Mouse (Mus musculus): ENCODE measurements at regions not wholly inside any gene's neighbourhood (a gene's known extent, or its start where the extent isn't known, plus 50 kb on each side); places are given as distances from the start of the nearest gene placed in this dataset.

- TF ChIP-seq CTCF (IDR thresholded peaks at IDR 0.05; ENCODE audit: low read depth, low read length) (no peak), POLR2A (IDR thresholded peaks at IDR 0.05; ENCODE audit: extremely low read depth, insufficient read depth, low read length) (no peak)
These were observed 97.1 kb downstream of the Gas1 start for GRCm38 (mm10) chr13:60080113-60080512.

Measured in liver, adult 2 months (tissue).